Mouse (Mus musculus) cortical plate, adult 2 months (tissue): ENCODE results near the gene Ttll6.

Source experiments
- CTCF ChIP-seq: fragments of 200-500 bp; IDR thresholded peaks from 2 replicates; pipeline ENCODE4 v1.5.1; 2011; ENCODE audit warnings: mild to moderate bottlenecking, control low read depth, low read length; ENCODE audit not compliant: insufficient read depth; ENCODE audit errors: extremely low read depth
- POLR2A ChIP-seq: fragments of 200-500 bp; IDR thresholded peaks from 2 replicates; pipeline ENCODE4 v1.6.1; 2011; ENCODE audit warnings: mild to moderate bottlenecking, low read length, control low read depth; ENCODE audit not compliant: insufficient read depth; ENCODE audit errors: extremely low read depth

DNA sequence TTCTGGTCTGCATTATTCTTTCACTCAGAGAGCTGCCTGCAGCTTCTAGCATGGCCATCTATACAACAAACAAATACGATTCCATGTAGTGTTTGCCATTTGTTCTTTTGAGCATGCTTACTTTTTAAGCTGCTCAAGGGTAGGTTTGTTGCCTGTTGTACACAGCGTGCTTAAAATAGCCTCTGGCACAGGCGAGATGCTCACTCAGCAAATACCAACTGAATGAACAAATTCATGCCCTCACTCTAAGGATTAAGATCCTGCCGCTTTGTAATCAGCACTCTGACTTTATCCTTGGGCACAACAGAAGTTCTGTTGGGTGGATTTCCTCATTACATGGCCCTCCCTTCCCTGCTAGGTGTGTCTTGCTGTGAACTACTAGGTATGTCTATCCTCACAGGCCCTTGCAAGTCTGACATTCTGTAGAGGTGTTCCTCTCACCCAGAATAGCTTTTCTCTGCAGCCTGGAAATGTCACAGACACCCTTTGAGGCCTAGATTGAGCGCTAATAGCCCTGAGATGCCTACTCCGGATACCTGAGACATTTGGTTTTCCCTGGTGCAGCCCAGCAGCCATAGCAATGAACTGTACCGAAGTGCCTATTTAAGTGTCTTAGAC is 40.8 kb upstream of the Ttll6 start:
- no peak for TF ChIP-seq POLR2A
- TF ChIP-seq CTCF: no peak
